Mouse (Mus musculus) intestine, embryonic 14.5 days (tissue): ENCODE measurements around the gene Il16. TPM values are rescaled to one million over a fixed set of nuclear protein-coding genes. Genes with fewer than 3 reads are reported as not detected.

Experiments
- ATAC-seq: fragments of 200-750 bp; cut with Nextera tagmentation; replicated peaks from 2 replicates; pipeline ENCODE4 v1.8.0; 2017; ENCODE audit warnings: low read depth, moderate number of reproducible peaks, moderate TSS enrichment, moderate library complexity; ENCODE audit not compliant: low FRiP score, low TSS enrichment
- DNase-seq: peaks from one replicate; pipeline ENCODE4 v3.0.0-alpha.2; 2018; ENCODE audit warnings: low spot score
- H3K27ac ChIP-seq: fragments of 300-500 bp; sonication (generic); 2 replicates; pipeline ENCODE4 v1.5.1; 2014; ENCODE audit warnings: low read depth, mild to moderate bottlenecking, control low read depth
- H3K27me3 ChIP-seq: fragments of 300-500 bp; sonication (generic); replicated peaks from 2 replicates; pipeline ENCODE4 v1.6.1; 2014; ENCODE audit warnings: low read length, control low read depth; ENCODE audit not compliant: control insufficient read depth, insufficient read depth
- H3K36me3 ChIP-seq: fragments of 300-500 bp; sonication (generic); 2 replicates; pipeline ENCODE4 v1.6.1; 2014; ENCODE audit warnings: low read length, control low read depth; ENCODE audit not compliant: control insufficient read depth, insufficient read depth
- H3K4me1 ChIP-seq: fragments of 300-500 bp; sonication (generic); replicated peaks from 2 replicates; pipeline ENCODE4 v1.6.1; 2014; ENCODE audit warnings: low read length, control low read depth, mixed read lengths; ENCODE audit not compliant: control insufficient read depth, insufficient read depth
- H3K4me2 ChIP-seq: fragments of 300-500 bp; sonication (generic); 2 replicates; pipeline ENCODE4 v1.6.1; 2014; ENCODE audit warnings: low read length
- H3K4me3 ChIP-seq: fragments of 300-500 bp; sonication (generic); 2 replicates; pipeline ENCODE4 v1.5.1; 2014; ENCODE audit warnings: low read depth, low read length, control low read depth, mixed read lengths
- H3K9ac ChIP-seq: fragments of 300-500 bp; sonication (generic); 2 replicates; pipeline ENCODE4 v1.6.1; 2014; ENCODE audit warnings: mild to moderate bottlenecking, low read length
- H3K9me3 ChIP-seq: fragments of 300-500 bp; sonication (generic); 2 replicates; pipeline ENCODE4 v1.6.1; 2016; ENCODE audit warnings: low read length, control low read depth; ENCODE audit not compliant: control insufficient read depth
- WGBS: fragments of 180-500 bp; shearing (Covaris S2); extraction: QIAGEN DNeasy Blood & Tissue Kit; methylation state at CpG from one replicate; pipeline ENCODE4 v1.1.7; 2014; 5-methylcytosine and 5-hydroxymethylcytosine counted together
- polyA plus RNA-seq: library from polyadenylated mRNA; unstranded; fragments of >200 nt; fragmentation: Nextera tagmentation; extraction: Ambion mirVana; gene quantifications from 2 replicates; pipeline ENCODE4 v1.2.1, GENCODE M21; 2014

Gene Il16
- polyA plus RNA-seq, 1 experiment from 2014 or later, result 3.4 TPM

GRCm38 (mm10) chr7:83626557-83627257 lies 118.8 kb downstream of the Il16 start:
- Histone ChIP-seq H3K4me3 (no peak overlapping the region), H3K4me1 (peaks cover 9% of the 10 kb centered on the region; the same call in 1 of the 2 replicates), H3K27ac (no peak overlapping the region), H3K4me2 (no peak overlapping the region), H3K36me3 (no peaks in the 10 kb centered on the region), H3K9ac (no peak overlapping the region), H3K27me3 (no peaks in the 10 kb centered on the region), H3K9me3 (no peaks in the 10 kb centered on the region)
- ATAC-seq, result no peak; the same call in 1 of the 2 replicates
- no peak for DNase-seq
- WGBS, result 60% methylated on average over 8 of the region's 8 CpGs

GRCm38 (mm10) chr7:83624065-83624464 lies 121.5 kb downstream of the Il16 start:
- DNase-seq, result no peak
- no peaks in the 10 kb centered on the region for H3K27me3 ChIP-seq
- no peaks in the 10 kb centered on the region for H3K9me3 ChIP-seq
- no peak for ATAC-seq
- H3K4me1 ChIP-seq, result no peaks in the 10 kb centered on the region
- no peak overlapping the region for H3K27ac ChIP-seq
- H3K4me3 ChIP-seq, result no peak overlapping the region
- no peaks in the 10 kb centered on the region for H3K36me3 ChIP-seq
- no peak overlapping the region for H3K9ac ChIP-seq
- 77% methylated on average over 1 of the region's 1 CpGs for WGBS
- H3K4me2 ChIP-seq, result no peak overlapping the region

- ATAC-seq (no peak), DNase-seq (no peak)
- WGBS, result 91% methylated on average over 6 of the region's 6 CpGs
- Histone ChIP-seq H3K36me3 (no peaks in the 10 kb centered on the region), H3K9me3 (no peaks in the 10 kb centered on the region), H3K9ac (no peak overlapping the region), H3K4me2 (no peak overlapping the region), H3K4me1 (no peaks in the 10 kb centered on the region), H3K27me3 (no peaks in the 10 kb centered on the region), H3K4me3 (no peak overlapping the region), H3K27ac (no peak overlapping the region)
Measured at GRCm38 (mm10) chr7:83622582-83622981, 122.9 kb downstream of the Il16 start.

GRCm38 (mm10) chr7:83618709-83619108 lies 126.8 kb downstream of the Il16 start:
- Histone ChIP-seq H3K4me3 (no peak overlapping the region), H3K36me3 (no peaks in the 10 kb centered on the region), H3K4me1 (no peaks in the 10 kb centered on the region), H3K9ac (no peak overlapping the region), H3K27ac (no peak overlapping the region), H3K9me3 (no peaks in the 10 kb centered on the region), H3K4me2 (no peak overlapping the region), H3K27me3 (no peaks in the 10 kb centered on the region)
- no peak for ATAC-seq
- 97% methylated on average over 1 of the region's 1 CpGs for WGBS
- DNase-seq, result no peak

GRCm38 (mm10) chr7:83616268-83616667 lies 129.3 kb downstream of the Il16 start:
- H3K36me3 ChIP-seq, result no peaks in the 10 kb centered on the region
- H3K4me1 ChIP-seq, result no peaks in the 10 kb centered on the region
- no peaks in the 10 kb centered on the region for H3K27me3 ChIP-seq
- H3K9me3 ChIP-seq, result no peaks in the 10 kb centered on the region
- H3K27ac ChIP-seq, result no peak overlapping the region
- no peak for DNase-seq
- 84% methylated on average over 3 of the region's 3 CpGs for WGBS
- H3K9ac ChIP-seq, result no peak overlapping the region
- no peak overlapping the region for H3K4me2 ChIP-seq
- no peak overlapping the region for H3K4me3 ChIP-seq
- ATAC-seq, result no peak

- DNase-seq (no peak), ATAC-seq (no peak)
- no peaks in the 10 kb centered on the region for H3K9me3 ChIP-seq
- no peak overlapping the region for H3K27ac ChIP-seq
- H3K4me3 ChIP-seq, result no peak overlapping the region
- H3K9ac ChIP-seq, result no peak overlapping the region
- no peak overlapping the region for H3K4me2 ChIP-seq
- H3K27me3 ChIP-seq, result no peaks in the 10 kb centered on the region
- WGBS, result 88% methylated on average over 8 of the region's 8 CpGs
- H3K4me1 ChIP-seq, result no peaks in the 10 kb centered on the region
- no peaks in the 10 kb centered on the region for H3K36me3 ChIP-seq
Measured at GRCm38 (mm10) chr7:83615815-83616214, 129.7 kb downstream of the Il16 start.

GRCm38 (mm10) chr7:83615272-83615671 lies 130.3 kb downstream of the Il16 start:
- ATAC-seq (no peak), DNase-seq (no peak)
- Histone ChIP-seq H3K9me3 (no peaks in the 10 kb centered on the region), H3K27me3 (no peaks in the 10 kb centered on the region), H3K9ac (no peak overlapping the region), H3K36me3 (no peaks in the 10 kb centered on the region), H3K4me3 (no peak overlapping the region), H3K27ac (no peak overlapping the region), H3K4me1 (no peaks in the 10 kb centered on the region), H3K4me2 (no peak overlapping the region)
- 86% methylated on average over 3 of the region's 3 CpGs for WGBS

GRCm38 (mm10) chr7:83611886-83612285 lies 133.6 kb downstream of the Il16 start:
- H3K9me3 ChIP-seq, result no peaks in the 10 kb centered on the region
- ATAC-seq (no peak), DNase-seq (no peak)
- 68% methylated on average over 1 of the region's 1 CpGs for WGBS
- no peak overlapping the region for H3K27ac ChIP-seq
- H3K4me1 ChIP-seq, result no peaks in the 10 kb centered on the region
- no peak overlapping the region for H3K4me2 ChIP-seq
- no peaks in the 10 kb centered on the region for H3K27me3 ChIP-seq
- H3K36me3 ChIP-seq, result no peaks in the 10 kb centered on the region
- no peak overlapping the region for H3K4me3 ChIP-seq
- no peak overlapping the region for H3K9ac ChIP-seq

- Histone ChIP-seq H3K9ac (no peak overlapping the region), H3K4me1 (no peaks in the 10 kb centered on the region), H3K27ac (no peak overlapping the region), H3K4me3 (no peak overlapping the region), H3K27me3 (no peaks in the 10 kb centered on the region), H3K9me3 (no peaks in the 10 kb centered on the region), H3K4me2 (no peak overlapping the region), H3K36me3 (no peaks in the 10 kb centered on the region)
- DNase-seq (no peak), ATAC-seq (no peak)
- 93% methylated on average over 4 of the region's 4 CpGs for WGBS
Measured at GRCm38 (mm10) chr7:83609891-83610290, 135.6 kb downstream of the Il16 start.
